Mouse (Mus musculus): Measurements from ENCODE around the gene Gpsm3.

DNA sequence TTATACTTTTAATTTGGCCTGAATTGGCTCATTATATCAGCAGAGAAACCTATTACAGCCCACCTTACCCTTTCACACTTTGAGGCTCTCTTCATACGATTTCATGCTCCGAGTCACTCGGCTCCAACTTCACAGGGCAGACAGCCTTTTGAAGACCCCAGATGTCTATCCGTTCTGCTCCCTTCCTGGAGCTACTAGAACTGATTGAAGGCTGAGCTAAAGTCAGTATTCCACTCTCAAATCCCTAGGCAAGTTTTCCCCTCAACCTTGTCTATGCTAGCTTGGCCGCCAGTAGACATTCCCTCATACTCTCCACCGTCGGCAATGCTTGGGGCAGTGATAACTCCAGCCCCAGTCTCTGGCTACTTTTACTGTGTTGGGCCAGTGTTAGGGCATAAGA, 400 bp upstream of the Gpsm3 start:
- TF ChIP-seq GATA1 (IDR thresholded peaks at IDR 0.05; ENCODE audit: borderline replicate concordance, low read length): no peak
- TF ChIP-seq FLI1 (IDR thresholded peaks at IDR 0.05; ENCODE audit: low read length): no peak

Data from megakaryocyte, embryonic 14.5 days (primary cell).